Mouse (Mus musculus): Measurements from ENCODE around the gene Gm4307. TPM values are rescaled to one million over a fixed set of nuclear protein-coding genes. Genes with fewer than 3 reads are reported as not detected.
"Not testable (repeated sequence)": the region's sequence is repeated elsewhere in the genome, so short reads cannot be mapped to it uniquely, and the experiment has no call there.

Gene Gm4307
- polyA plus RNA-seq (2015; fragmentation: Nextera tagmentation; extraction: Ambion mirVana) = not detected in 2 replicates

DNA sequence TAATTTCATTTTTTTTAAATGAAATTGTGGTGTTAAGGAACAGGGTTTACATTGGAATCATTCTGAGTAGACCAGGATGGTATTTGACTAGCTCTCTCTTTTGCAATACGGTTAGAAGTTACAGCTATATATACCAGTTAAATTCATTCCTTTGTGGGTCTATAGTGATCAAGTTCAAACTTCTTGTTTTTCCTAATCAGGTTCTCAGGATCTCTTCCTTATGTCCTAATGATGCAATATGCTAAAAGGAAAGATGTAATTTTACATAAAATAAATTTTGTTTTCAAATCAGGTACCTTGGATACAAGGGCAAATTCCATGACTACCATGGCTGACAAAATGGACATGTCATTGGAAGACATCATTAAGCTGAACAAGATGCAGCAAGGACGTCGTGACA is at the start of gene Gm4307:
TSS of gene Gm4307 (plus strand) at position 301 of the 400 bp plus-strand sequence.
- WGBS = no CpG with 5 or more reads among the region's 3 CpGs
- not testable (repeated sequence) for ATAC-seq (replicated peaks; ENCODE audit: low FRiP score, low read depth); H3K27ac ChIP-seq; H3K4me3 ChIP-seq (replicated peaks; ENCODE audit: low read depth, low read length); H3K4me2 ChIP-seq (ENCODE audit: low read length); DNase-seq (ENCODE audit: low spot score); H3K36me3 ChIP-seq (ENCODE audit: insufficient read depth, low read length); H3K9me3 ChIP-seq (replicated peaks; ENCODE audit: low read length); H3K27me3 ChIP-seq (ENCODE audit: insufficient read depth, low read length); H3K4me1 ChIP-seq (replicated peaks; ENCODE audit: insufficient read depth, low read length); H3K9ac ChIP-seq (ENCODE audit: low read depth, low read length)

DNA sequence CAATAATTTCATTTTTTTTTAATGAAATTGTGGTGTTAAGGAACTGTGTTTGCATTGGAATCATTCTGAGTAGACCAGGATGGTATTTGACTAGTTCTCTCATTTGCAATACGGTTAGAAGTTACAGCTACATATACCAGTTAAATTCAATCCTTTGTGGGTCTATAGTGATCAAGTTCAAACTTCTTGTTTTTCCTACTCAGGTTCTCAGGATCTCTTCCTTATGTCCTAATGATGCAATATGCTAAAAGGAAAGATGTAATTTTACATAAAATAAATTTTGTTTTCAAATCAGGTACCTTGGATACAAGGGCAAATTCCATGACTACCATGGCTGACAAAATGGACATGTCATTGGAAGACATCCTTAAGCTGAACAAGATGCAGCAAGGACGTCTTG is 25.8 kb upstream of the Gm4307 start, which contains the start of gene Gm4301:
TSS of gene Gm4301 (plus strand) at position 301 of the 400 bp plus-strand sequence.
- H3K27ac ChIP-seq; H3K4me1 ChIP-seq (replicated peaks; ENCODE audit: insufficient read depth, low read length); H3K36me3 ChIP-seq (ENCODE audit: insufficient read depth, low read length); ATAC-seq (replicated peaks; ENCODE audit: low FRiP score, low read depth); H3K9me3 ChIP-seq (replicated peaks; ENCODE audit: low read length); H3K9ac ChIP-seq (ENCODE audit: low read depth, low read length); DNase-seq (ENCODE audit: low spot score); H3K4me3 ChIP-seq (replicated peaks; ENCODE audit: low read depth, low read length); H3K4me2 ChIP-seq (ENCODE audit: low read length); H3K27me3 ChIP-seq (ENCODE audit: insufficient read depth, low read length): not testable (repeated sequence)
- WGBS = no CpG with 5 or more reads among the region's 2 CpGs

DNA sequence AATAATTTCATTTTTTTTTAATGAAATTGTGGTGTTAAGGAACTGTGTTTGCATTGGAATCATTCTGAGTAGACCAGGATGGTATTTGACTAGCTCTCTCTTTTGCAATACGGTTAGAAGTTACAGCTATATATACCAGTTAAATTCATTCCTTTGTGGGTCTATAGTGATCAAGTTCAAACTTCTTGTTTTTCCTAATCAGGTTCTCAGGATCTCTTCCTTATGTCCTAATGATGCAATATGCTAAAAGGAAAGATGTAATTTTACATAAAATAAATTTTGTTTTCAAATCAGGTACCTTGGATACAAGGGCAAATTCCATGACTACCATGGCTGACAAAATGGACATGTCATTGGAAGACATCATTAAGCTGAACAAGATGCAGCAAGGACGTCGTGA is 20.6 kb upstream of the Gm4307 start, which contains the start of gene Gm4302:
TSS of gene Gm4302 (plus strand) at position 301 of the 400 bp plus-strand sequence.
- not testable (repeated sequence) for H3K9me3 ChIP-seq (replicated peaks; ENCODE audit: low read length); H3K4me2 ChIP-seq (ENCODE audit: low read length); H3K9ac ChIP-seq (ENCODE audit: low read depth, low read length); H3K36me3 ChIP-seq (ENCODE audit: insufficient read depth, low read length); H3K27ac ChIP-seq; H3K27me3 ChIP-seq (ENCODE audit: insufficient read depth, low read length); ATAC-seq (replicated peaks; ENCODE audit: low FRiP score, low read depth); H3K4me3 ChIP-seq (replicated peaks; ENCODE audit: low read depth, low read length); DNase-seq (ENCODE audit: low spot score); H3K4me1 ChIP-seq (replicated peaks; ENCODE audit: insufficient read depth, low read length)
- no CpG with 5 or more reads among the region's 3 CpGs for WGBS

DNA sequence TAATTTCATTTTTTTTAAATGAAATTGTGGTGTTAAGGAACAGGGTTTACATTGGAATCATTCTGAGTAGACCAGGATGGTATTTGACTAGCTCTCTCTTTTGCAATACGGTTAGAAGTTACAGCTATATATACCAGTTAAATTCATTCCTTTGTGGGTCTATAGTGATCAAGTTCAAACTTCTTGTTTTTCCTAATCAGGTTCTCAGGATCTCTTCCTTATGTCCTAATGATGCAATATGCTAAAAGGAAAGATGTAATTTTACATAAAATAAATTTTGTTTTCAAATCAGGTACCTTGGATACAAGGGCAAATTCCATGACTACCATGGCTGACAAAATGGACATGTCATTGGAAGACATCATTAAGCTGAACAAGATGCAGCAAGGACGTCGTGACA is 15.5 kb upstream of the Gm4307 start, which contains the start of gene Gm4303:
TSS of gene Gm4303 (plus strand) at position 301 of the 400 bp plus-strand sequence.
- H3K4me2 ChIP-seq (ENCODE audit: low read length); H3K36me3 ChIP-seq (ENCODE audit: insufficient read depth, low read length); H3K9ac ChIP-seq (ENCODE audit: low read depth, low read length); H3K4me3 ChIP-seq (replicated peaks; ENCODE audit: low read depth, low read length); H3K27ac ChIP-seq; H3K27me3 ChIP-seq (ENCODE audit: insufficient read depth, low read length); DNase-seq (ENCODE audit: low spot score); ATAC-seq (replicated peaks; ENCODE audit: low FRiP score, low read depth); H3K4me1 ChIP-seq (replicated peaks; ENCODE audit: insufficient read depth, low read length); H3K9me3 ChIP-seq (replicated peaks; ENCODE audit: low read length): not testable (repeated sequence)
- no CpG with 5 or more reads among the region's 3 CpGs for WGBS

DNA sequence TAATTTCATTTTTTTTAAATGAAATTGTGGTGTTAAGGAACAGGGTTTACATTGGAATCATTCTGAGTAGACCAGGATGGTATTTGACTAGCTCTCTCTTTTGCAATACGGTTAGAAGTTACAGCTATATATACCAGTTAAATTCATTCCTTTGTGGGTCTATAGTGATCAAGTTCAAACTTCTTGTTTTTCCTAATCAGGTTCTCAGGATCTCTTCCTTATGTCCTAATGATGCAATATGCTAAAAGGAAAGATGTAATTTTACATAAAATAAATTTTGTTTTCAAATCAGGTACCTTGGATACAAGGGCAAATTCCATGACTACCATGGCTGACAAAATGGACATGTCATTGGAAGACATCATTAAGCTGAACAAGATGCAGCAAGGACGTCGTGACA is 10.3 kb upstream of the Gm4307 start, which contains the start of gene Gm4305:
TSS of gene Gm4305 (plus strand) at position 301 of the 400 bp plus-strand sequence.
- not testable (repeated sequence) for DNase-seq (ENCODE audit: low spot score); H3K36me3 ChIP-seq (ENCODE audit: insufficient read depth, low read length); H3K9ac ChIP-seq (ENCODE audit: low read depth, low read length); H3K4me1 ChIP-seq (replicated peaks; ENCODE audit: insufficient read depth, low read length); H3K4me2 ChIP-seq (ENCODE audit: low read length); ATAC-seq (replicated peaks; ENCODE audit: low FRiP score, low read depth); H3K27ac ChIP-seq; H3K4me3 ChIP-seq (replicated peaks; ENCODE audit: low read depth, low read length); H3K9me3 ChIP-seq (replicated peaks; ENCODE audit: low read length); H3K27me3 ChIP-seq (ENCODE audit: insufficient read depth, low read length)
- WGBS = no CpG with 5 or more reads among the region's 3 CpGs

- not testable (repeated sequence) for H3K4me1 ChIP-seq (replicated peaks; ENCODE audit: insufficient read depth, low read length); H3K4me2 ChIP-seq (ENCODE audit: low read length); DNase-seq (ENCODE audit: low spot score); H3K9ac ChIP-seq (ENCODE audit: low read depth, low read length); H3K4me3 ChIP-seq (replicated peaks; ENCODE audit: low read depth, low read length); ATAC-seq (replicated peaks; ENCODE audit: low FRiP score, low read depth); H3K27me3 ChIP-seq (ENCODE audit: insufficient read depth, low read length); H3K36me3 ChIP-seq (ENCODE audit: insufficient read depth, low read length); H3K9me3 ChIP-seq (replicated peaks; ENCODE audit: low read length); H3K27ac ChIP-seq
- WGBS = 62% methylated on average over 1 of the region's 2 CpGs
Measured at GRCm38 (mm10) chr10:100356841-100357240, 4.3 kb upstream of the Gm4307 start.

DNA sequence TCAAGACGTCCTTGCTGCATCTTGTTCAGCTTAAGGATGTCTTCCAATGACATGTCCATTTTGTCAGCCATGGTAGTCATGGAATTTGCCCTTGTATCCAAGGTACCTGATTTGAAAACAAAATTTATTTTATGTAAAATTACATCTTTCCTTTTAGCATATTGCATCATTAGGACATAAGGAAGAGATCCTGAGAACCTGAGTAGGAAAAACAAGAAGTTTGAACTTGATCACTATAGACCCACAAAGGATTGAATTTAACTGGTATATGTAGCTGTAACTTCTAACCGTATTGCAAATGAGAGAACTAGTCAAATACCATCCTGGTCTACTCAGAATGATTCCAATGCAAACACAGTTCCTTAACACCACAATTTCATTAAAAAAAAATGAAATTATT is 21.3 kb downstream of the Gm4307 start, which contains the start of gene Gm4312:
TSS of gene Gm4312 (minus strand) at position 101 of the 400 bp plus-strand sequence.
- ATAC-seq (replicated peaks; ENCODE audit: low FRiP score, low read depth) = not testable (repeated sequence)

DNA sequence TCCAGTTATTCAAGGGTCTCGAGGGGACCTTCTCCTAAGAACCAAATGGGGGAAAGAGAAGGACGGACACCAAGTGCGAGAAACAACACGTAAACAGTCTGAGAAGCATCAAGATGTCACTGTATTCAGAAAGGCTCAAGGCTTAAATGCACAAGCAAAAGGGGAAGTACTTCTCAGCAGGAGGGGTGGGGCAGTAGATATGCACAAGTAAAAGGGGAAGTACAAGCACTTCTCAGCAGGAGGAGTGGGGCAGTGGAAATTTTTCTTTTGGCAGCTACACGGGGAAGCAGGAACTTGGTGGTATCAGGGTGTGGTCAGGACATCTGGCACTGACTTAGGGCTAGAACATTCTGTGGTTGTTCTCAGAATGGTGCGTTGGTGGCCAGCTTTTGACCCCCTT is 41.2 kb downstream of the Gm4307 start:
- not testable (repeated sequence) for ATAC-seq (replicated peaks; ENCODE audit: low FRiP score, low read depth); H3K27ac ChIP-seq; DNase-seq (ENCODE audit: low spot score); H3K4me2 ChIP-seq (ENCODE audit: low read length); H3K36me3 ChIP-seq (ENCODE audit: insufficient read depth, low read length); H3K9ac ChIP-seq (ENCODE audit: low read depth, low read length); H3K9me3 ChIP-seq (replicated peaks; ENCODE audit: low read length); H3K27me3 ChIP-seq (ENCODE audit: insufficient read depth, low read length); H3K4me1 ChIP-seq (replicated peaks; ENCODE audit: insufficient read depth, low read length); H3K4me3 ChIP-seq (replicated peaks; ENCODE audit: low read depth, low read length)
- 89% methylated on average over 5 of the region's 6 CpGs for WGBS

More for the DNA sequence above, 21.3 kb downstream of the Gm4307 start, which contains the start of gene Gm4312:
- not testable (repeated sequence) for H3K4me3 ChIP-seq (replicated peaks; ENCODE audit: low read depth, low read length); H3K27ac ChIP-seq; DNase-seq (ENCODE audit: low spot score); H3K4me2 ChIP-seq (ENCODE audit: low read length); H3K4me1 ChIP-seq (replicated peaks; ENCODE audit: insufficient read depth, low read length); H3K36me3 ChIP-seq (ENCODE audit: insufficient read depth, low read length); H3K27me3 ChIP-seq (ENCODE audit: insufficient read depth, low read length); H3K9ac ChIP-seq (ENCODE audit: low read depth, low read length); H3K9me3 ChIP-seq (replicated peaks; ENCODE audit: low read length)
- no CpG with 5 or more reads among the region's 2 CpGs for whole genome bisulfite sequencing
